Mouse (Mus musculus) left cerebral cortex, postnatal 14 days (tissue): ENCODE data around the gene Arhgef25. TPM values are rescaled to one million over a fixed set of nuclear protein-coding genes. Genes with fewer than 3 reads are reported as not detected.

Source experiments
- DNase-seq, 2 experiments: peaks; one replicate each; pipeline ENCODE4 v3.0.0; 2021 to 2022; ENCODE audit warnings: low spot score in 2 of 2, mixed read lengths in 1 of 2
- intact Hi-C: fragments of 180-260 bp; cut with DNase I; formaldehyde crosslinking; loops from one replicate; pipeline ENCODE4 v1.15.1; 2025
- total RNA-seq, 2 experiments: library from RNA; stranded (reverse); gene quantifications; 2 replicates each; pipeline ENCODE4 v1.2.3; 2021

Gene Arhgef25
- total RNA-seq, 2 experiments from 2014 or later, result 92.9 to 103 TPM

- intact Hi-C loops, result no loop called here
Observed at GRCm38 (mm10) chr10:127189116-127189650, 700 bp downstream of the Arhgef25 start.

GRCm38 (mm10) chr10:127188465-127189115 is 1.3 kb downstream of the Arhgef25 start:
- no peak for DNase-seq
- intact Hi-C loops, result no loop called here

More at GRCm38 (mm10) chr10:127189116-127189650, 700 bp downstream of the Arhgef25 start:
- no peak for DNase-seq

DNA sequence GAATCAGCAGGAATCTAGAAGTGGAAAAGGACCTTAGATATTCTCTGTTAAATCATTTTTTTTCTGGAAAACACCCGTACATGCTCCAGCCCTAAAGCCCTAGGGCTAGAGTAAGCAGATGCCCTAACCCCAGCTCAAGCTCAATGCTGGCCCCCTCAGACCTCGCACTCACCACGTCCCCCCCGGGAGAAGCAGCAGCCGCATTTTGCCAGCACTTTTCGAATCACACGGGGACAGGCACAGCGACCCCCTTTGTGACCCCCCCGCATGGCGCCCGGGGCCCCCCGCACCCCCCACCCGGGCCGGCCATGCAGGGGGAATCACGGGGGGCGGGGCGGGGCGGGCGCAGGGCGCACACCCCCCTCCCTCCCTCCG is 1.8 kb downstream of the Arhgef25 start:
- no peak for DNase-seq
- intact Hi-C loops, result no loop called here

DNA sequence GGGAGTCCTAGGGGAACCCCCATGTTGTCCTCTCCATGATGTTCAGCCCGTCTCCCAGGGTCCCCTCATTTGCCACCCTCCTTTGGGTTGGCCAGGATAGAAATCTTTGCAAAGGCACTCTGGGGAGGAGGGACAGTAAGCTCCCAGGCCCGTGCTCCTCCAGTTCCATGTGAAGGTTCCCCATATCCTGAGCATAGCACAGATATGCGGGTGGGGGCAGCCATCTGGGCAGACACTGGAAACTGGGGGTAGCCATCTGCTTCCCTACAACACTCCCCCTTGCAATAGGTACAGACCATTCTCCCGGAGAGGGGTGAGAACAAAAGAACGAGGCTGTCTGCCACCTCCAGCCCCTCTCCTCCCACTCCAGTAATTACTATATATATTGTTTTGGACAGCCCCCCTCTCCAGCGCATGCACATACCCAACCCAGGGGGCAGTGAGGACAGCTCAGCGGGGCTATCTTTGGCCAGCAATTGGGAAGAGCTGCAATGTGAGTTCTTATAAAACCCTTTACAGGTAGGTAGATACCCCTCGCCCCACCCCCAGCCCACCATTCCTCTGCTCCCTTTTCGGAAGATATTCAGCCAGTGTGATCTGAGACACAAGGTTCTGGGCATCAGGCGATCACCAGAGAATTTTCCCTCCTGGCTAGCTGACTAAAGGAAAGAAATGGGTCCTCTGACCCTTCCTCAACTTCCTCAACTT is 2.4 kb downstream of the Arhgef25 start:
- DNase-seq, result peak; percentile 71 to 79
- intact Hi-C loops, result no loop called here

- intact Hi-C loops, result no loop called here
- DNase-seq, result no peak
Observed at GRCm38 (mm10) chr10:127186451-127186850, 3.4 kb downstream of the Arhgef25 start.

GRCm38 (mm10) chr10:127185506-127185905 is 4.4 kb downstream of the Arhgef25 start:
- DNase-seq, result no peak
- intact Hi-C loops, result no loop called here

DNA sequence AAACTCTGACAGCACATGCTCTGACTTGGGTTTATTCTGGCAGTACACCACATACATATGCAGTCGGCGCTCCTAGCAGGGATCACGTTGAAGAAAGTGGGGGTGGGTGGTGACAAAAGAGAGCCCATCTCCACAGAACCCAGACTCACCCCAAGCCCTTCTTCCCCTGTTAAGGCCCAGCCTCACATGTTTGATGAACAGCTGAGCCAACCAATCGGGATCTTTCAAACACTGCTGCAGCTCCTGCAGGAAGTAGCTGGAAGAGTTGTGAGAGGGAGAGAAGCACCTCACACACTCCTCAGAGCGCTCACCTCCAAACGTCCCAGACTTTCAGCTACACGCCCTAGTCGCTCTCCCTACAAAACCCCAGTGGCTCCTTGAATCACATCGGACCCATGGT is 4.8 kb downstream of the Arhgef25 start:
- peak; percentile 73 to 75 for DNase-seq
- intact Hi-C loops, result no loop called here

DNA sequence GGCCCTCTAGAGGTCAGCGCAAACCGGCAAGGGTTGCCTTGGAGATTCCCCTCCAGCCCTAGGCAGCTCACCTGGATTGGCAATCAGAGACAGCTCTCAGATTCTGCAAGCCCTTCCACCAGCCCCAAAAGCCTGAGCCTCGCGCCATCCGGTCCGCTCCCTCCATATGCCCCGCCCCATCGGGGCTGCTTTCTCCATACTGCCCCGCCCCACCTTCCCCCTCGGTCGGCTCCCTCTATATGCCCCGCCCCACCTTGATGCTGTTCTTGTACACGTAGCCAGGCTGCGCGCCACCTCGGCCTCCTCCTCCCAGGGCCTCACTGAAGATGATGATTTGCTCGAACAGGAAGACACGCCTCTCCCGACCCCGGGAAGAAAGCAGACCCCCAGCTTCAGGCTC is 6.1 kb downstream of the Arhgef25 start:
- intact Hi-C loops, result no loop called here
- no peak for DNase-seq

DNA sequence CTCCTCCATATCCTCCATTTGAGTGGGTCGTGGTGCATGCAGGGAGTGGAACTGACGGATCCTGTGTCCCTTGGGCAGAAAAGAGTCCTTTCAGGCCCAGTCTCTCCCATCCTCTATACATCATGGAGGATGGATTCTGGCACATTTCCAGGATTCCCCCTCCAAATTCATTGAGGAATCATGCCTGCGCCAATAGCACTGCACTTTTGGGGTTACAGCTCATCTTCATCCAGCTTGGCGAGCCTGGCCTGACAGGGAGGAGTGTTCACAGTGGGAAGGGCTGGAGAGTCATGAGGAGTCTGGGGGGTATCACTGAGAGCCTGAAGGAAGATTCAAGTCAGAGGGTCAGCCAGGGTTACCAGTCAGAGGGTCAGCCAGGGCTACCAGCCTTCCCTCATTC is 7.3 kb downstream of the Arhgef25 start:
- intact Hi-C loops, result no loop called here
- no peak for DNase-seq

- no peak for DNase-seq
- intact Hi-C loops, result no loop called here
Observed at GRCm38 (mm10) chr10:127181566-127181965, 8.3 kb downstream of the Arhgef25 start.

- intact Hi-C loops, result no loop called here
- DNase-seq, result no peak
Observed at GRCm38 (mm10) chr10:127180695-127181047, 9.2 kb downstream of the Arhgef25 start.

GRCm38 (mm10) chr10:127179871-127180694 is 9.8 kb downstream of the Arhgef25 start, which contains the start of gene Slc26a10:
TSS of gene Slc26a10 (minus strand) at chr10:127180645.
- intact Hi-C loops, result no loop called here
- no peak for DNase-seq

GRCm38 (mm10) chr10:127178286-127179027 is 11.4 kb downstream of the Arhgef25 start:
- DNase-seq, result no peak
- intact Hi-C loops, result no loop called here

DNA sequence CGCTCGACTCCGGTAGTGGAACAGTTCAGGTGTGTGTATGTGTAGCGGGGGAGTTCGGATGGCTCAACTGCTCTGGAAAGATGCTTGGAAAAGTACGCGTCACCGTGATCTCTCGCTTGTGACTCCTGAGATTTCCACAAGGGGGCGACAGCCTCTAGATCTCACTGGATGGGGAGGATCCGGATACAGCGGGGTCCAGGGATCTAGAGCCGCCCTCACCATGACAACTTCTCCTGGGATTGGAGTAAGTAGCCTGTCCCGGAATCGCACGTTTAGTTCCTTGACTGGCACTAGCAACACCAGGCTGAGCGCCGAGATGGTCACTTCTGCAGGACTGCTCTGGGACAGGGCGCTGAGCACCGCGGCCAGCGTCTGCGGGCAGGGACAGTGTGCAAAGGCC is 12.2 kb downstream of the Arhgef25 start:
- peak; percentile 84 to 86 for DNase-seq
- intact Hi-C loops, result loop anchor here (1.0 kb wide), 1 partner anchor 52 kb away; no protein-coding TSS in a partner anchor

- no peak for DNase-seq
Observed at GRCm38 (mm10) chr10:127177235-127177634, 12.6 kb downstream of the Arhgef25 start.

GRCm38 (mm10) chr10:127176756-127177155 is 13.1 kb downstream of the Arhgef25 start:
- intact Hi-C loops, result loop anchor here (1.0 kb wide), 1 partner anchor 53 kb away; no protein-coding TSS in a partner anchor
- DNase-seq, result no peak

More at GRCm38 (mm10) chr10:127177235-127177634, 12.6 kb downstream of the Arhgef25 start:
- intact Hi-C loops, result loop anchor here (1.0 kb wide), 1 partner anchor 52 kb away; no protein-coding TSS in a partner anchor

- DNase-seq, result no peak
- intact Hi-C loops, result no loop called here
Observed at GRCm38 (mm10) chr10:127176228-127176627, 13.7 kb downstream of the Arhgef25 start.

GRCm38 (mm10) chr10:127174170-127174569 is 15.7 kb downstream of the Arhgef25 start:
- DNase-seq, result no peak
- intact Hi-C loops, result loop anchor here (5.0 kb wide), 1 partner anchor 97 kb away; the partner anchor contains the start of gene Agap2
